Mouse (Mus musculus): Measurements from ENCODE around the gene Plb1. TPM values are rescaled to one million over a fixed set of nuclear protein-coding genes. Genes with fewer than 3 reads are reported as not detected.

Gene Plb1
- polyA plus RNA-seq, 1 experiment from 2014 or later = 0.15 TPM

DNA sequence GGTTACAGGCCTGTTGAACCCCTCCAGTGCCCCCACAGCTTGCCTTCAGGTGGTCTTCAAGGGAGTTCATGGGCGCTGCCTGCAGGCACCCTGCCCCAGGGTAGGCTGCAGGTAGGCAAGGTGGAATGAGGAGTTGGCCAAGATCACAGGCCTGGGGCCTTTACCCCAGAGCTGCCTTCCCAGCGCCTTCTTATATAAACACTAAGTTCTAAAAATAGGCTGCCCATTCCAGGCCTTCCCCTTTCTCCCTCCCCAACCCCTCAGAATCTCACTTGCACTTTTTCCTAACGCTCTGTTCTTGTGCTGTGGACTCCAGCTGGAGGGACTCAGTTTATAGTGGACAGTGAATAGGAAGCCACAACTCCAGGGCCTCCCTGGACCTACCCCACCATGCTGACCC lies 117.2 kb downstream of the Plb1 start:
- no peaks in the 10 kb centered on the region for H3K27me3 ChIP-seq (ENCODE audit: control insufficient read depth, insufficient read depth, low read length)
- no peak overlapping the region for H3K4me3 ChIP-seq (ENCODE audit: low read depth, low read length)
- 70% methylated on average over 3 of the region's 3 CpGs for WGBS
- H3K27ac ChIP-seq (ENCODE audit: low read depth, low read length) = no peak overlapping the region
- H3K4me2 ChIP-seq (ENCODE audit: low read depth) = no peak overlapping the region
- ATAC-seq (ENCODE audit: insufficient read depth, low FRiP score, low TSS enrichment) (no peak), DNase-seq (ENCODE audit: low spot score) (no peak)
- no peaks in the 10 kb centered on the region for H3K36me3 ChIP-seq (ENCODE audit: control insufficient read depth, insufficient read depth, low read length)
- H3K9ac ChIP-seq (ENCODE audit: low read length) = no peak overlapping the region
- H3K9me3 ChIP-seq (ENCODE audit: control insufficient read depth, low read length) = no peaks in the 10 kb centered on the region
- H3K4me1 ChIP-seq (ENCODE audit: control insufficient read depth, insufficient read depth, low read length) = no peaks in the 10 kb centered on the region

- no peaks in the 10 kb centered on the region for H3K36me3 ChIP-seq (ENCODE audit: control insufficient read depth, insufficient read depth, low read length)
- no peaks in the 10 kb centered on the region for H3K4me1 ChIP-seq (ENCODE audit: control insufficient read depth, insufficient read depth, low read length)
- H3K9ac ChIP-seq (ENCODE audit: low read length) = no peak overlapping the region
- H3K4me3 ChIP-seq (ENCODE audit: low read depth, low read length) = no peak overlapping the region
- H3K27ac ChIP-seq (ENCODE audit: low read depth, low read length) = no peak overlapping the region
- no peak overlapping the region for H3K4me2 ChIP-seq (ENCODE audit: low read depth)
- DNase-seq (ENCODE audit: low spot score) (no peak), ATAC-seq (ENCODE audit: insufficient read depth, low FRiP score, low TSS enrichment) (no peak)
- H3K9me3 ChIP-seq (ENCODE audit: control insufficient read depth, low read length) = no peaks in the 10 kb centered on the region
- H3K27me3 ChIP-seq (ENCODE audit: control insufficient read depth, insufficient read depth, low read length) = no peaks in the 10 kb centered on the region
- 79% methylated on average over 3 of the region's 3 CpGs for WGBS
Observed at GRCm38 (mm10) chr5:32350551-32351256, 118.2 kb downstream of the Plb1 start.

DNA sequence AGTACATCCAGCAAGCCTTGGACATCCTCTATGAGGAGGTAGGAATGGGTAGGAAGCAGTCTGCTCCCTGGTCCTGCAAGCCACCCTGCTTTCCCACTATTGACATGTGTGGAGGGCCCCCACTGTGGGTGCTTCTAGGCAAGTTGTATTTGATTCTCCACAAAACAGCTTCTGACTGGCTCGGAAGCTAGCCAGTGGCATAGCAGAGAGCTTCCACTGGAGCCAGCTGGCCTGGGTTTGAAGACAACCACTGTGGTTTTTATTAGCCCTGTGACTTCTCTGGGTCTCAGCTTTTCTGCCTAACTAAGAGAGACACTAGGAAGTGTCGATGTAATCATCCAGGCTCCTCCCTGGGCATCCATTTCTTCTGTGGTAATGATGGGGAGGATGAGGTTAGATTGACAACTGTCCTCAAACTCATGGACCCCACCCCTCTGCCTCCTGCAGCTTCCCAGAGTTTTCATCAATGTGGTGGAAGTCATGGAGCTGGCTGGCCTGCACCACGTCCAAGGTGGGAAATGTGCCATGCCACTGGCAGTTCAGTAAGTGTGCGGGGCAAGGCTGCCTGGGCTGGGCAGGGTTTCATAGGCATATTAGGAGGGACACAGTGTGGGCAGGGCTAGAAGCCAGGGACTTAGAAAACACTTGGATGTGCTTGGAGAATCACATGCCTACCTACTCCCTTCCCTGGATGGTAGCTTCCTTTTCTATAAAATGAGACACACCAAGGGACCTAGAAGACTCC lies 119.4 kb downstream of the Plb1 start:
- Histone ChIP-seq H3K27me3 (ENCODE audit: control insufficient read depth, insufficient read depth, low read length) (no peaks in the 10 kb centered on the region), H3K4me1 (ENCODE audit: control insufficient read depth, insufficient read depth, low read length) (no peaks in the 10 kb centered on the region), H3K36me3 (ENCODE audit: control insufficient read depth, insufficient read depth, low read length) (no peaks in the 10 kb centered on the region), H3K9me3 (ENCODE audit: control insufficient read depth, low read length) (no peaks in the 10 kb centered on the region), H3K4me3 (ENCODE audit: low read depth, low read length) (no peak overlapping the region), H3K9ac (ENCODE audit: low read length) (no peak overlapping the region), H3K27ac (ENCODE audit: low read depth, low read length) (no peak overlapping the region), H3K4me2 (ENCODE audit: low read depth) (no peak overlapping the region)
- WGBS = 82% methylated on average over 4 of the region's 4 CpGs
- ATAC-seq (ENCODE audit: insufficient read depth, low FRiP score, low TSS enrichment) = no peak
- DNase-seq (ENCODE audit: low spot score) = no peak

GRCm38 (mm10) chr5:32352845-32353244 lies 120.3 kb downstream of the Plb1 start:
- Histone ChIP-seq H3K36me3 (ENCODE audit: control insufficient read depth, insufficient read depth, low read length) (no peaks in the 10 kb centered on the region), H3K4me3 (ENCODE audit: low read depth, low read length) (no peak overlapping the region), H3K27me3 (ENCODE audit: control insufficient read depth, insufficient read depth, low read length) (no peaks in the 10 kb centered on the region), H3K27ac (ENCODE audit: low read depth, low read length) (no peak overlapping the region), H3K9ac (ENCODE audit: low read length) (no peak overlapping the region), H3K4me2 (ENCODE audit: low read depth) (no peak overlapping the region), H3K9me3 (ENCODE audit: control insufficient read depth, low read length) (no peaks in the 10 kb centered on the region), H3K4me1 (ENCODE audit: control insufficient read depth, insufficient read depth, low read length) (no peaks in the 10 kb centered on the region)
- 90% methylated on average over 3 of the region's 3 CpGs for WGBS
- DNase-seq (ENCODE audit: low spot score) (no peak), ATAC-seq (ENCODE audit: insufficient read depth, low FRiP score, low TSS enrichment) (no peak)

DNA sequence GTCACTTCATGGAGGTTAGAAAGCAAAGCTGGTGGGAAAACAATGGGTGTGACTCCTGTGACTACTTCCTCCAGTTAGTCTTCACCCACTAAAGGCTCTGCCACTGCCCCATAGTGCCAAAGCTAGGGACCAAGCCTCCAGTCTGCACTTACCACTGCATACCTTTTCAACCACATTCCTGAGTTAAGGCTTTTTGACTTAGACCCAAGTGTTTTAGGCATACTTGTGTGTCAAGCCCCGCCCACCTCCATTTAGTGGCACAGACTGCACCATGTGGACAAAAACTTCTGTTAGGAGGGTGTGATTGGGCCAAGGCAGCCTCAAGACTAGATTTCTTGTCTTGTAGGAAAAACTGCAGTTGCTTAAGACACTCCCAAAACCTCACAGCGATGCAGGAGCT lies 120.8 kb downstream of the Plb1 start:
- no peaks in the 10 kb centered on the region for H3K27me3 ChIP-seq (ENCODE audit: control insufficient read depth, insufficient read depth, low read length)
- H3K4me1 ChIP-seq (ENCODE audit: control insufficient read depth, insufficient read depth, low read length) = no peaks in the 10 kb centered on the region
- WGBS = 72% methylated on average over 2 of the region's 2 CpGs
- no peak overlapping the region for H3K4me2 ChIP-seq (ENCODE audit: low read depth)
- DNase-seq (ENCODE audit: low spot score) = no peak
- H3K9me3 ChIP-seq (ENCODE audit: control insufficient read depth, low read length) = no peaks in the 10 kb centered on the region
- ATAC-seq (ENCODE audit: insufficient read depth, low FRiP score, low TSS enrichment) = no peak
- no peak overlapping the region for H3K27ac ChIP-seq (ENCODE audit: low read depth, low read length)
- no peaks in the 10 kb centered on the region for H3K36me3 ChIP-seq (ENCODE audit: control insufficient read depth, insufficient read depth, low read length)
- no peak overlapping the region for H3K4me3 ChIP-seq (ENCODE audit: low read depth, low read length)
- no peak overlapping the region for H3K9ac ChIP-seq (ENCODE audit: low read length)

DNA sequence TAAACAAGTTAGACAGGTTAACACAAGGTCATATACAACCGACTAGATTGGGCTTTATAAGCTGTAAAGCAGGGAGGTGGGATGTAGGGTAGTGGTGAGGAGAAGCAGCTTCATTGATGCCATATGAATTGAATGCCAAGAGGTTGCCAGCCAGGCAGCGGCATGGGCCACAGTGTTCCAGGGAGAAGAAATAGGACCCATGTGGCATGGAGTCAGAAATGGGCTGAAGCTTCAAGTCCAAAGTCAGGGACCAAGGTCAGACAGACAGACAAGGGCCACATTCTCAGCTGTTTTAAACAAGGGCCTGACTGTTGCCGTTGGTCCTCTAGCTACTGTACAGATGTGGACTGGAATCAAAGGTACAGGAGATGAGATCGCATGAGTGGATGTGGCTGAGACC lies 128.0 kb downstream of the Plb1 start:
- ATAC-seq (ENCODE audit: insufficient read depth, low FRiP score, low TSS enrichment) (no peak), DNase-seq (ENCODE audit: low spot score) (no peak)
- Histone ChIP-seq H3K4me3 (ENCODE audit: low read depth, low read length) (no peak overlapping the region), H3K36me3 (ENCODE audit: control insufficient read depth, insufficient read depth, low read length) (no peaks in the 10 kb centered on the region), H3K9me3 (ENCODE audit: control insufficient read depth, low read length) (no peaks in the 10 kb centered on the region), H3K4me1 (ENCODE audit: control insufficient read depth, insufficient read depth, low read length) (no peaks in the 10 kb centered on the region), H3K27ac (ENCODE audit: low read depth, low read length) (no peak overlapping the region), H3K27me3 (ENCODE audit: control insufficient read depth, insufficient read depth, low read length) (no peaks in the 10 kb centered on the region), H3K9ac (ENCODE audit: low read length) (no peak overlapping the region), H3K4me2 (ENCODE audit: low read depth) (no peak overlapping the region)
- WGBS = 95% methylated on average over 4 of the region's 4 CpGs

DNA sequence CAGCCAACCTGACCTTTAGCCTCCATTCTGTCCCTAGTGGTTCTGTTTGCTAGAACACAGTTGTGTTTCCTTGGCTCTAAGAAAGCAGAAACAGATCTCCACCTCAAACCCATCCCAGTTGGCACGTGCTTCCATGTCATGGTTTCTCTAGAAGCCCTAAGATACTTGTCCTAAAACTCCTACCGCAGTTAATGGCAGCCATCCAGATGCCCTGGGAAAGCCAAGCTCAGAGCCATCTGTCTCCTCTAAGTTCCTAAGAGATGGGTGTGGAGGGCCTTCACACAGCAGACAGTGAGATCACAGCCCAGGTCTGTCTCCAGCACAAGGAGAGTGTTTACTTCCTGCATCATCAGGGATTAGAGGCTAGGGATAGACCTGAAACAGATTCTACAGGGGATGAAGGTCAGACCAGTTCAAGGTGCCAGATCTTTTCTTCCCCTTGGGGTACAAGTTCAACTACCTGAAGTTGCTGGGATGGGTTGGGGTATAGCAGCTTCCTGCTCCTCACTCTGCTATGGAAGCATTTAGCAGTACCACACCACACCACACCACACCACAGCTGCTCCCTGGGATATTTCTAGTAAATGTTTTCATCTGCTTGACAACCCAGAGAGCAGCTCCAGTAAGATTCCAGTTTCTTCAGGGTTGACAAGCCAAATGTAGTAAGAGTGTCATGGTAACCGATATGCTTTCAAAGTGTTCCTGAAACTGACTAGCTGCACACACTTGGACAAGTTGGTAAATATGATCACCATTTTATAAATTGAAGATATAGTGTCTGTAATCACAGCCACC lies 129.1 kb downstream of the Plb1 start:
- Histone ChIP-seq H3K9ac (ENCODE audit: low read length) (no peak overlapping the region), H3K4me3 (ENCODE audit: low read depth, low read length) (no peak overlapping the region), H3K27me3 (ENCODE audit: control insufficient read depth, insufficient read depth, low read length) (no peaks in the 10 kb centered on the region), H3K4me2 (ENCODE audit: low read depth) (no peak overlapping the region), H3K27ac (ENCODE audit: low read depth, low read length) (no peak overlapping the region), H3K4me1 (ENCODE audit: control insufficient read depth, insufficient read depth, low read length) (no peaks in the 10 kb centered on the region), H3K36me3 (ENCODE audit: control insufficient read depth, insufficient read depth, low read length) (no peaks in the 10 kb centered on the region), H3K9me3 (ENCODE audit: control insufficient read depth, low read length) (no peaks in the 10 kb centered on the region)
- 90% methylated on average over 3 of the region's 3 CpGs for WGBS
- DNase-seq (ENCODE audit: low spot score) (no peak), ATAC-seq (ENCODE audit: insufficient read depth, low FRiP score, low TSS enrichment) (no peak)

- WGBS = 92% methylated on average over 1 of the region's 1 CpGs
- Histone ChIP-seq H3K9me3 (ENCODE audit: control insufficient read depth, low read length) (no peaks in the 10 kb centered on the region), H3K4me3 (ENCODE audit: low read depth, low read length) (no peak overlapping the region), H3K27ac (ENCODE audit: low read depth, low read length) (no peak overlapping the region), H3K27me3 (ENCODE audit: control insufficient read depth, insufficient read depth, low read length) (no peaks in the 10 kb centered on the region), H3K4me2 (ENCODE audit: low read depth) (no peak overlapping the region), H3K9ac (ENCODE audit: low read length) (no peak overlapping the region), H3K36me3 (ENCODE audit: control insufficient read depth, insufficient read depth, low read length) (no peaks in the 10 kb centered on the region), H3K4me1 (ENCODE audit: control insufficient read depth, insufficient read depth, low read length) (no peaks in the 10 kb centered on the region)
- ATAC-seq (ENCODE audit: insufficient read depth, low FRiP score, low TSS enrichment) = no peak
- no peak for DNase-seq (ENCODE audit: low spot score)
Observed at GRCm38 (mm10) chr5:32369391-32369790, 136.9 kb downstream of the Plb1 start.
